Mouse (Mus musculus) stomach, embryonic 16.5 days (tissue): ENCODE measurements around the gene Rapgef6. TPM values are rescaled to one million over a fixed set of nuclear protein-coding genes. Genes with fewer than 3 reads are reported as not detected.

Experiments
- ATAC-seq: fragments of 200-750 bp; cut with Nextera tagmentation; 2 replicates; pipeline ENCODE4 v1.8.0; 2017; ENCODE audit warnings: moderate number of reproducible peaks, moderate TSS enrichment; ENCODE audit not compliant: insufficient read depth, low FRiP score
- H3K27ac ChIP-seq: fragments of 300-500 bp; sonication (generic); 2 replicates; pipeline ENCODE4 v1.5.1; 2014; ENCODE audit warnings: low read length
- H3K27me3 ChIP-seq: fragments of 300-500 bp; sonication (generic); 2 replicates; pipeline ENCODE4 v1.6.1; 2014; ENCODE audit warnings: low read length, control low read depth, mixed read lengths; ENCODE audit not compliant: control insufficient read depth, insufficient read depth
- H3K36me3 ChIP-seq: fragments of 300-500 bp; sonication (generic); 2 replicates; pipeline ENCODE4 v1.6.1; 2014; ENCODE audit warnings: low read length; ENCODE audit not compliant: control insufficient read depth, insufficient read depth
- H3K4me1 ChIP-seq: fragments of 300-500 bp; sonication (generic); 2 replicates; pipeline ENCODE4 v1.6.1; 2014; ENCODE audit warnings: low read length, control low read depth, mixed read lengths; ENCODE audit not compliant: control insufficient read depth, insufficient read depth
- H3K4me2 ChIP-seq: fragments of 300-500 bp; sonication (generic); 2 replicates; pipeline ENCODE4 v1.6.1; 2014; ENCODE audit warnings: low read depth, low read length, mixed read lengths
- H3K4me3 ChIP-seq: fragments of 300-500 bp; sonication (generic); replicated peaks from 2 replicates; pipeline ENCODE4 v1.5.1; 2014; ENCODE audit warnings: mild to moderate bottlenecking, low read length
- H3K9ac ChIP-seq: fragments of 300-500 bp; sonication (generic); 2 replicates; pipeline ENCODE4 v1.6.1; 2014; ENCODE audit warnings: low read length
- H3K9me3 ChIP-seq: fragments of 300-500 bp; sonication (generic); replicated peaks from 2 replicates; pipeline ENCODE4 v1.6.1; 2016; ENCODE audit warnings: low read length, control low read depth; ENCODE audit not compliant: control insufficient read depth
- WGBS: fragments of 180-500 bp; shearing (Covaris S2); extraction: QIAGEN DNeasy Blood & Tissue Kit; methylation state at CpG from one replicate; pipeline ENCODE4 v1.1.7; 2014; 5-methylcytosine and 5-hydroxymethylcytosine counted together
- microRNA-seq: library from miRNA; unstranded; fragments of <30 nt; microRNA quantifications from one replicate; pipeline ENCODE4, GENCODE M21; 2016
- polyA plus RNA-seq: library from polyadenylated mRNA; unstranded; fragments of >200 nt; fragmentation: Nextera tagmentation; extraction: Ambion mirVana; gene quantifications from 2 replicates; pipeline ENCODE4 v1.2.1, GENCODE M21; 2015

Gene Rapgef6
- polyA plus RNA-seq, 1 experiment from 2014 or later, result 31.2 TPM

GRCm38 (mm10) chr11:54744231-54744630, 221.6 kb downstream of the Rapgef6 start:
- ATAC-seq, result no peak
- no peak overlapping the region for H3K9ac ChIP-seq
- H3K27me3 ChIP-seq, result no peaks in the 10 kb centered on the region
- H3K27ac ChIP-seq, result no peak overlapping the region
- H3K36me3 ChIP-seq, result peaks cover 4% of the 10 kb centered on the region; the same call in 1 of the 2 replicates
- no peak overlapping the region for H3K4me2 ChIP-seq
- H3K9me3 ChIP-seq, result no peaks in the 10 kb centered on the region
- WGBS, result 80% methylated on average over 1 of the region's 1 CpGs
- H3K4me1 ChIP-seq, result no peaks in the 10 kb centered on the region
- H3K4me3 ChIP-seq, result no peak overlapping the region

Small RNAs within 50 kb of the gene (microRNA-seq; reads per million reads assigned to microRNA genes)
- not detected for gene Gm26116

Other genes with a start within 250 kb of the Rapgef6 start
- 1.5 and 2.5 TPM in 2 replicates for gene Acsl6, start 219.0 kb upstream of the Rapgef6 start, polyA plus RNA-seq
- not detected in 2 replicates for gene Meikin, start 152.2 kb upstream of the Rapgef6 start, polyA plus RNA-seq
- 12.4 and 13.4 TPM in 2 replicates for gene Fnip1, start 84.6 kb upstream of the Rapgef6 start, polyA plus RNA-seq